Mouse (Mus musculus) hindbrain, embryonic 13.5 days (tissue): Measurements from ENCODE around the gene Olfr66. TPM values are rescaled to one million over a fixed set of nuclear protein-coding genes. Genes with fewer than 3 reads are reported as not detected.

Source experiments
- ATAC-seq: fragments of 200-750 bp; cut with Nextera tagmentation; 2 replicates; pipeline ENCODE4 v1.8.0; 2017; ENCODE audit warnings: moderate TSS enrichment; ENCODE audit not compliant: low FRiP score
- H3K27ac ChIP-seq: fragments of 300-500 bp; sonication (generic); 2 replicates; pipeline ENCODE4 v1.5.1; 2015; ENCODE audit warnings: inconsistent platforms, mild to moderate bottlenecking, moderate library complexity
- H3K27me3 ChIP-seq: fragments of 300-500 bp; sonication (generic); 2 replicates; pipeline ENCODE4 v1.6.1; 2015; ENCODE audit warnings: mild to moderate bottlenecking, inconsistent platforms
- H3K36me3 ChIP-seq: fragments of 300-500 bp; sonication (generic); 2 replicates; pipeline ENCODE4 v1.6.1; 2015; ENCODE audit warnings: mild to moderate bottlenecking, inconsistent platforms
- H3K4me1 ChIP-seq: fragments of 300-500 bp; sonication (generic); replicated peaks from 2 replicates; pipeline ENCODE4 v1.6.1; 2015; ENCODE audit warnings: inconsistent platforms
- H3K4me2 ChIP-seq: fragments of 300-500 bp; sonication (generic); 2 replicates; pipeline ENCODE4 v1.6.1; 2015; ENCODE audit warnings: inconsistent platforms, mild to moderate bottlenecking, moderate library complexity
- H3K4me3 ChIP-seq: fragments of 300-500 bp; sonication (generic); 2 replicates; pipeline ENCODE4 v1.5.1; 2015; ENCODE audit warnings: mild to moderate bottlenecking, inconsistent platforms
- H3K9ac ChIP-seq: fragments of 300-500 bp; sonication (generic); 2 replicates; pipeline ENCODE4 v1.6.1; 2015; ENCODE audit warnings: mild to moderate bottlenecking, inconsistent platforms
- H3K9me3 ChIP-seq: fragments of 300-500 bp; sonication (generic); 2 replicates; pipeline ENCODE4 v1.6.1; 2016; ENCODE audit warnings: inconsistent platforms
- WGBS: fragments of 180-500 bp; shearing (Covaris S2); methylation state at CpG from one replicate; pipeline ENCODE4 v1.1.7; 2015; 5-methylcytosine and 5-hydroxymethylcytosine counted together
- polyA plus RNA-seq: library from polyadenylated mRNA; unstranded; fragments of >200 nt; fragmentation: Nextera tagmentation; extraction: Ambion mirVana; gene quantifications from 2 replicates; pipeline ENCODE4 v1.2.1, GENCODE M21; 2015

Olfr66 gene
- polyA plus RNA-seq: not detected in 2 replicates

DNA sequence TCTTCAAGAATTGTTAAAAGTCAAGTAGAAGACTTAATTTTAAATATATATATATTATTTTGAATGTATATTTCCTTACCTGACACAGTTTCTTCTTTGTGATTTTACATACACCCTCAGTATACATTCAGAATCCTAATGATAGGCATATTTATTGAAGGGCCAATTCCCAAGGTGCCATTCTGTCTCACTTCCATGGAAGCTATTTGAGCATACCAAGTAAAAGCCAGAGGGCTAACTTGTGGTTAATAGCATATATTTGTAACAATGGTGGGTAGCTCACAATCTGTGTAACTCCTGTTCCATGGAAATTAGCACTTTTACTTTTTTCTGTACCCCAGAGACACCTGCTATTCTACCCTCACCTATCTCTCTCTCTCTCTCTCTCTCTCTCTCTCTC, at the start of gene Olfr66:
Gene Olfr66, minus strand, starts transcription at position 101 of the 400 bp plus-strand sequence.
- no peak for ATAC-seq

GRCm38 (mm10) chr7:103934264-103934663, 48.2 kb upstream of the Olfr66 start, which contains the start of gene Olfr632:
Gene Olfr632 (plus strand): TSS chr7:103934347.
- ATAC-seq: no peak
- H3K4me1 ChIP-seq: no peaks in the 10 kb centered on the region
- no peak within 1 kb of the TSS for H3K27ac ChIP-seq
- H3K36me3 ChIP-seq: no peaks in the 10 kb centered on the region
- H3K9ac ChIP-seq: no peak within 1 kb of the TSS
- H3K4me3 ChIP-seq: no peak within 1 kb of the TSS
- H3K4me2 ChIP-seq: no peak within 1 kb of the TSS
- no peaks in the 10 kb centered on the region for H3K27me3 ChIP-seq
- 83% methylated on average over 2 of the region's 2 CpGs for WGBS
- no peaks in the 10 kb centered on the region for H3K9me3 ChIP-seq

More for the DNA sequence above, at the start of gene Olfr66:
- H3K4me3 ChIP-seq: no peak within 1 kb of the TSS
- H3K4me2 ChIP-seq: no peak within 1 kb of the TSS
- H3K27ac ChIP-seq: no peak within 1 kb of the TSS
- no peak within 1 kb of the TSS for H3K9ac ChIP-seq
- no peaks in the 10 kb centered on the region for H3K27me3 ChIP-seq
- no peaks in the 10 kb centered on the region for H3K9me3 ChIP-seq
- H3K36me3 ChIP-seq: no peaks in the 10 kb centered on the region
- H3K4me1 ChIP-seq: no peaks in the 10 kb centered on the region

GRCm38 (mm10) chr7:103928525-103928924, 42.5 kb upstream of the Olfr66 start, which contains the start of gene Olfr631:
Gene Olfr631 (plus strand): TSS chr7:103928825.
- no peak for ATAC-seq
- no peaks in the 10 kb centered on the region for H3K4me1 ChIP-seq
- H3K4me2 ChIP-seq: no peak within 1 kb of the TSS
- H3K9ac ChIP-seq: no peak within 1 kb of the TSS
- no peak within 1 kb of the TSS for H3K4me3 ChIP-seq
- H3K36me3 ChIP-seq: no peaks in the 10 kb centered on the region
- no peak within 1 kb of the TSS for H3K27ac ChIP-seq
- H3K9me3 ChIP-seq: no peaks in the 10 kb centered on the region
- H3K27me3 ChIP-seq: no peaks in the 10 kb centered on the region

DNA sequence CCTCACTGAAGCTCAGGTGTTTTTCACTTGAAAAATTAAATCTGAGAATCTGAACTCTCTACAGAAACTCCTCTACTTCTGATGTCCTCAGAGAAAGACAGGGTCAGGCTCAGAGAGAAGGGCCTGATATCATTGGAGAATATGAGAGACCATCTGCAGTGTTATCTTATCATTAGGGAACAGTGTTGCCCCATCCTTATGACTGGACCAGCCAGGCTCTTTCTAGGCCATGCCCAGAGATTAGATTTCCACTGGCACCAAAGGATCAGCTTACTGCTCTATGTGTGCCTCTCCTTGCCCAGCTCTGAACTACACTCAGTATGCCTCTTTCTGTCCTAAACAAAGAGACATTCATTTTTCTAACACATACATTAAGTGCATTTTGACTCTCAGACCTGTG, 29.3 kb upstream of the Olfr66 start:
- no peak overlapping the region for H3K4me3 ChIP-seq
- H3K36me3 ChIP-seq: no peaks in the 10 kb centered on the region
- no peaks in the 10 kb centered on the region for H3K27me3 ChIP-seq
- ATAC-seq: no peak
- H3K4me1 ChIP-seq: no peaks in the 10 kb centered on the region
- no peak overlapping the region for H3K27ac ChIP-seq
- no peak overlapping the region for H3K9ac ChIP-seq
- no peaks in the 10 kb centered on the region for H3K9me3 ChIP-seq
- no peak overlapping the region for H3K4me2 ChIP-seq

- Histone ChIP-seq H3K27me3 (no peaks in the 10 kb centered on the region), H3K4me2 (no peak overlapping the region), H3K9me3 (no peaks in the 10 kb centered on the region), H3K27ac (no peak overlapping the region), H3K9ac (no peak overlapping the region), H3K4me1 (no peaks in the 10 kb centered on the region), H3K36me3 (no peaks in the 10 kb centered on the region), H3K4me3 (no peak overlapping the region)
- no peak for ATAC-seq
- WGBS: 59% methylated on average over 8 of the region's 8 CpGs
Measured at GRCm38 (mm10) chr7:103912969-103913511, 27.0 kb upstream of the Olfr66 start.

- Histone ChIP-seq H3K4me3 (no peak overlapping the region), H3K27ac (no peak overlapping the region), H3K4me1 (no peaks in the 10 kb centered on the region), H3K9me3 (no peaks in the 10 kb centered on the region), H3K9ac (no peak overlapping the region), H3K4me2 (no peak overlapping the region), H3K27me3 (no peaks in the 10 kb centered on the region), H3K36me3 (no peaks in the 10 kb centered on the region)
- 67% methylated on average over 3 of the region's 3 CpGs for WGBS
- ATAC-seq: no peak
Measured at GRCm38 (mm10) chr7:103910047-103910446, 24.0 kb upstream of the Olfr66 start.

GRCm38 (mm10) chr7:103903187-103903586, 17.1 kb upstream of the Olfr66 start, which contains the start of gene Olfr65:
Gene Olfr65 (plus strand): TSS chr7:103903487.
- H3K36me3 ChIP-seq: no peaks in the 10 kb centered on the region
- no peaks in the 10 kb centered on the region for H3K4me1 ChIP-seq
- WGBS: 80% methylated on average over 2 of the region's 2 CpGs
- no peaks in the 10 kb centered on the region for H3K9me3 ChIP-seq
- no peak for ATAC-seq
- no peak within 1 kb of the TSS for H3K4me2 ChIP-seq
- H3K4me3 ChIP-seq: no peak within 1 kb of the TSS
- H3K9ac ChIP-seq: no peak within 1 kb of the TSS
- no peak within 1 kb of the TSS for H3K27ac ChIP-seq
- no peaks in the 10 kb centered on the region for H3K27me3 ChIP-seq

DNA sequence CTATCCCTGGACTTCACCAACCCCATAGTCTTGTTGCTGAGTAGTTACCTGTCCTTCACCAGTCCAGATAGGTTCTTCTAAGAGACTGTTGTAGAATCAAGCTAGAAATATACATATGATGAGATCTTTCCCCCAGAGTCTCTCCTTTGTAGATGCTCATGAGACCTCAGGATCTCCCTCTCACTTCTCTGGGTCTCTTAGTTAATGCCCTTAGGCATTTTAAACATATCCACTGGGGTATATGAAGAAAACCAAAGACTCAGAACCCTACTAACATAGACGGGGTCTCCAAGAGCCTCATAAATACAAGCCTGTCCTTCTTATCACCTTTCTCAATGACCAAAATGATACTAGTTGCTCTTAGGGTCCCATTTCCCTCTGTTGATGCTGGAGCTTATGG, 8.3 kb upstream of the Olfr66 start, which contains the start of gene Olfr64:
Gene Olfr64, minus strand, starts transcription at position 101 of the 400 bp plus-strand sequence.
- 88% methylated on average over 1 of the region's 1 CpGs for WGBS
- Histone ChIP-seq H3K4me3 (no peak within 1 kb of the TSS), H3K4me2 (no peak within 1 kb of the TSS), H3K4me1 (no peaks in the 10 kb centered on the region), H3K9me3 (no peaks in the 10 kb centered on the region), H3K27ac (no peak within 1 kb of the TSS), H3K36me3 (no peaks in the 10 kb centered on the region), H3K27me3 (no peaks in the 10 kb centered on the region), H3K9ac (no peak within 1 kb of the TSS)
- no peak for ATAC-seq

- Histone ChIP-seq H3K4me2 (no peak overlapping the region), H3K4me3 (no peak overlapping the region), H3K36me3 (no peaks in the 10 kb centered on the region), H3K27me3 (no peaks in the 10 kb centered on the region), H3K4me1 (no peaks in the 10 kb centered on the region), H3K27ac (no peak overlapping the region), H3K9ac (no peak overlapping the region), H3K9me3 (no peaks in the 10 kb centered on the region)
- 93% methylated on average over 2 of the region's 2 CpGs for WGBS
- no peak for ATAC-seq
Measured at GRCm38 (mm10) chr7:103877093-103877492, 9.0 kb downstream of the Olfr66 start.

DNA sequence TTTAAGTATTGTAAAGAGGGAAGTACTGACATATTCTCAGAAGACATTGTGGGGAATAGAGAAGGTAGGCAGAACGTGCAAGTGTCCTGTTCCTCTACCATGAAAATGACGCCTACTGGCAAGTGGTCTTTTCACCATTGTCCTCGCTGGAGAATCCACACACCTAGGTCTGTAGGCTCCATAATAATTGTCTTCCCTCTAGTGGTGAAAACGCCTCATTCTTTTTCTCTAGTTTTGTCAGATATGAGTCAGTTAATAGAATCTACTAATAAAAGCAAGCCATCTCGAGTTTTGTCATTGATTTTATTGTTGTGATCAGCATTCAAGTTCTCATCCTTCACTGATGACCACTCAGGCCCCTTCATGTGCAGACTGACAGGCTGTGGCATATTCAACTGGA, 11.6 kb downstream of the Olfr66 start:
- Histone ChIP-seq H3K4me1 (no peaks in the 10 kb centered on the region), H3K36me3 (no peaks in the 10 kb centered on the region), H3K27ac (no peak overlapping the region), H3K9me3 (no peaks in the 10 kb centered on the region), H3K4me3 (no peak overlapping the region), H3K9ac (no peak overlapping the region), H3K4me2 (no peak overlapping the region), H3K27me3 (no peaks in the 10 kb centered on the region)
- ATAC-seq: no peak
- WGBS: 54% methylated on average over 5 of the region's 5 CpGs

DNA sequence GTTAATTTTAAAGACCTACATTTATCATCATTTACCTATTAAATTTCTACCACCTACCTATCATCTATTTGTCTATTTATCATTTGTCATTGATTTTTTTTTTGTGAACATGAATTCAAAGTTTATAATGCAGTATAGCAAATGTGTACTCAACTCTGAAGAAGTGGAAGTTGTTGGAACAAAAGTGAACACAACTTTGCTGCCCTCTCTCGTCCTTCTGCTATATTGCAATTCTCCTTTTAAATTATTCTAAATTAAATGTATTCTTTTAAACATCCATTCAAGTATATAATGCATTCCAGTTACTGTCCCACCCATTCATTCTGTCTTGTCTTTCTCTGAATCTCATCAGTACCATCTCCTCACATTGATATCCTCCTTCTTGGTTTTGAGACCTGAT, 13.0 kb downstream of the Olfr66 start:
- H3K4me3 ChIP-seq: no peak overlapping the region
- no peaks in the 10 kb centered on the region for H3K27me3 ChIP-seq
- H3K4me2 ChIP-seq: no peak overlapping the region
- no peaks in the 10 kb centered on the region for H3K4me1 ChIP-seq
- no peaks in the 10 kb centered on the region for H3K9me3 ChIP-seq
- WGBS: 4% methylated on average over 1 of the region's 1 CpGs
- ATAC-seq: no peak
- no peak overlapping the region for H3K27ac ChIP-seq
- H3K36me3 ChIP-seq: no peaks in the 10 kb centered on the region
- no peak overlapping the region for H3K9ac ChIP-seq

- Histone ChIP-seq H3K4me1 (no peaks in the 10 kb centered on the region), H3K36me3 (no peaks in the 10 kb centered on the region), H3K27me3 (no peaks in the 10 kb centered on the region), H3K4me2 (no peak overlapping the region), H3K27ac (no peak overlapping the region), H3K9me3 (no peaks in the 10 kb centered on the region), H3K9ac (no peak overlapping the region), H3K4me3 (no peak overlapping the region)
- no peak for ATAC-seq
Measured at GRCm38 (mm10) chr7:103870667-103871066, 15.4 kb downstream of the Olfr66 start.

GRCm38 (mm10) chr7:103865716-103866115, 20.3 kb downstream of the Olfr66 start:
- ATAC-seq: no peak
- H3K4me3 ChIP-seq: no peak overlapping the region
- no peak overlapping the region for H3K4me2 ChIP-seq
- H3K27ac ChIP-seq: no peak overlapping the region
- no peaks in the 10 kb centered on the region for H3K4me1 ChIP-seq
- H3K27me3 ChIP-seq: no peaks in the 10 kb centered on the region
- H3K36me3 ChIP-seq: no peaks in the 10 kb centered on the region
- H3K9ac ChIP-seq: no peak overlapping the region
- no peaks in the 10 kb centered on the region for H3K9me3 ChIP-seq
